Mouse (Mus musculus) hindbrain, embryonic 14.5 days (tissue): ENCODE measurements at regions not wholly inside any gene's neighbourhood (a gene's known extent, or its start where the extent isn't known, plus 50 kb on each side); places are given as distances from the start of the nearest gene placed in this dataset.

Source experiments
- ATAC-seq: fragments of 200-750 bp; cut with Nextera tagmentation; 2 replicates; pipeline ENCODE4 v1.8.0; 2017; ENCODE audit warnings: moderate number of reproducible peaks, mild to moderate bottlenecking, moderate TSS enrichment, moderate library complexity; ENCODE audit not compliant: low FRiP score
- DNase-seq: peaks from one replicate; pipeline ENCODE4 v3.0.0-alpha.2; 2015; ENCODE audit warnings: low spot score
- H3K27ac ChIP-seq: fragments of 300-500 bp; sonication (generic); 2 replicates; pipeline ENCODE4 v1.5.1; 2014; ENCODE audit warnings: mild to moderate bottlenecking, moderate library complexity
- H3K27me3 ChIP-seq: fragments of 300-500 bp; sonication (generic); 2 replicates; pipeline ENCODE4 v1.6.1; 2014; ENCODE audit warnings: mild to moderate bottlenecking, low read length, mixed read lengths; ENCODE audit not compliant: control insufficient read depth, insufficient read depth
- H3K36me3 ChIP-seq: fragments of 300-500 bp; sonication (generic); replicated peaks from 2 replicates; pipeline ENCODE4 v1.6.1; 2014; ENCODE audit not compliant: control insufficient read depth, insufficient read depth
- H3K4me1 ChIP-seq: fragments of 300-500 bp; sonication (generic); replicated peaks from 2 replicates; pipeline ENCODE4 v1.6.1; 2014; ENCODE audit warnings: antibody characterized with exemption, low read length, mixed read lengths; ENCODE audit not compliant: control insufficient read depth, insufficient read depth
- H3K4me2 ChIP-seq: fragments of 300-500 bp; sonication (generic); replicated peaks from 2 replicates; pipeline ENCODE4 v1.6.1; 2014; ENCODE audit warnings: mild to moderate bottlenecking, moderate library complexity
- H3K4me3 ChIP-seq: fragments of 300-500 bp; sonication (generic); replicated peaks from 2 replicates; pipeline ENCODE4 v1.5.1; 2014; ENCODE audit warnings: mild to moderate bottlenecking, low read length
- H3K9ac ChIP-seq: fragments of 300-500 bp; sonication (generic); 2 replicates; pipeline ENCODE4 v1.6.1; 2014
- H3K9me3 ChIP-seq: fragments of 300-500 bp; sonication (generic); 2 replicates; pipeline ENCODE4 v1.6.1; 2016; ENCODE audit warnings: low read length; ENCODE audit not compliant: control insufficient read depth
- WGBS: fragments of 180-500 bp; shearing (Covaris S2); extraction: QIAGEN DNeasy Blood & Tissue Kit; methylation state at CpG from one replicate; pipeline ENCODE4 v1.1.7; 2014; 5-methylcytosine and 5-hydroxymethylcytosine counted together

DNA sequence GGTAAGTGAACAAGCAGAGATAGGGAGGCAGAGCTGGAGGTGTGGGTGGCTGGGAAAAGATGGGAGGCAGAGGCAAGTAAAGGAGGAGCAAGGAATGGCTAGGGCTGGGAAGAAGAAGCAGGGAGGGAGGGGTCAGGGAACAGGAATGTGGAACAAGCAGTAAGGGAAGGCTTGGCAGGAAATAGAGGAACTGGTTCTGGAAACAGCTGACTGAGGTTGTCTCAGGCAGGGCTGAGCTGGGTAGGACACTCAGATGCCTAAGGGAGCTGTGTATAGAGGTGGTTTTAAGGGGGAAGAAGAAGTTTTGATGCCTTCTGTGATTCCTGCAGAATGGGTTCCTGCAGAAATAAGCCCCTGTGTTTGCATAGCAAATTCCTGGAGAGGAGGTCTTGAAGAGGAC is 92.7 kb downstream of the Nucb2 start:
- no peak overlapping the region for H3K4me2 ChIP-seq
- H3K4me1 ChIP-seq, result no peaks in the 10 kb centered on the region
- H3K4me3 ChIP-seq, result no peak overlapping the region
- H3K9ac ChIP-seq, result no peak overlapping the region
- ATAC-seq, result no peak
- DNase-seq, result no peak
- no peak overlapping the region for H3K27ac ChIP-seq
- H3K36me3 ChIP-seq, result no peaks in the 10 kb centered on the region
- no peaks in the 10 kb centered on the region for H3K27me3 ChIP-seq
- H3K9me3 ChIP-seq, result peaks cover 13% of the 10 kb centered on the region

DNA sequence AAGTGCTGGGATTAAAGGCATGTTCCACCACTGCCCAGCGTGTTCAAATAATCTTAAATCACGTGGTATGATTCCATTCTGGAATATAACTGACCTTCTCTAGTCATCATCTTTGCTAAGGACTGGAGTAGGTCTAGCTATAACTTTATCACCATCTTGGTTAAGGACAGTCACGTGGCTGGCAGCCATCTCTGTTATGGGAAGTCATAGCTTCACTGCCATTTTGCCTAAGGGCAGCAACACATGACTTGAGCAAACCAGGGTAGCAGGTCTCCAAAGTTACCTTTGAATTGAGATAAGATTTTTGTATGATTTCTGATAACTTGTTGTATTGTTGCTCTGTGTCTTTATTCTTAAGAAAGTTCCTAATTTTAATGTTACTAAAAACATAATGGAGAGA is 96.2 kb downstream of the Nucb2 start:
- Histone ChIP-seq H3K4me1 (no peaks in the 10 kb centered on the region), H3K27me3 (no peaks in the 10 kb centered on the region), H3K9ac (no peak overlapping the region), H3K9me3 (peaks cover 13% of the 10 kb centered on the region), H3K4me2 (no peak overlapping the region), H3K36me3 (no peaks in the 10 kb centered on the region), H3K4me3 (no peak overlapping the region), H3K27ac (no peak overlapping the region)
- no peak for DNase-seq
- whole genome bisulfite sequencing, result 86% methylated on average over 3 of the region's 3 CpGs
- ATAC-seq, result no peak

DNA sequence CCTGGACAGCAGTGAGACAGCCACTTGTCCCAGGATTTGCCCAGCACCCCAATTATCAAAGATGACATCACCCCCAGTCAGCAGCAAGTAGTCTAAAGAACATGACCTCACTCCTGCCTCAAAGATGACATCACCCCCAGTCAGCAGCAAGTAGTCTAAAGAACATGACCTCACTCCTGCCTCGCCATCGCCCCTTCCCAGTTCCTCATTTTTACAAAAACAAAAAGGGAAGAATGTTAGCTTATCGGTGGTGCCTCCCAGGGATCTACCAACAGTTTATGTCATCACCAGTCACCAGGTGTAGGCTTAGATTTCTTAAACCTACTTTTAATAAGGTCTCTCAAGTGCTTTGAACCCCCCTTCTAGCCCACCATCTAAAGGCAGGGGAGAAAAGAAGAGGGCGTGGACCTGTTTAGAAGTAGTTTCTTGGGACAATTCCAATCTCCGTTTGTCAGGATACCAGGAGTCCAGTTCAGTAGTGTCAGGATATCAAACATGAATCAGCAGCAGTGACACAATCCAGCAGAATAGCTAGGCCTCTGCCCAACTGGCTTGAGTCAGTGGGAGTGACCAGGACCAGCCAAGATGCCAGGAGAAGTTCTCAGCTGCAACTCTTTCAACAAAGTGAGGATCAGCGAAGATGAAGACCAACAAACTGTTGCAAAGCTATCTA is 99.1 kb downstream of the Nucb2 start:
- no peak overlapping the region for H3K9ac ChIP-seq
- no peaks in the 10 kb centered on the region for H3K4me1 ChIP-seq
- H3K9me3 ChIP-seq, result peaks cover 13% of the 10 kb centered on the region
- H3K4me3 ChIP-seq, result no peak overlapping the region
- ATAC-seq (no peak), DNase-seq (no peak)
- 87% methylated on average over 6 of the region's 6 CpGs for WGBS
- no peak overlapping the region for H3K4me2 ChIP-seq
- no peaks in the 10 kb centered on the region for H3K27me3 ChIP-seq
- H3K36me3 ChIP-seq, result no peaks in the 10 kb centered on the region
- H3K27ac ChIP-seq, result no peak overlapping the region

DNA sequence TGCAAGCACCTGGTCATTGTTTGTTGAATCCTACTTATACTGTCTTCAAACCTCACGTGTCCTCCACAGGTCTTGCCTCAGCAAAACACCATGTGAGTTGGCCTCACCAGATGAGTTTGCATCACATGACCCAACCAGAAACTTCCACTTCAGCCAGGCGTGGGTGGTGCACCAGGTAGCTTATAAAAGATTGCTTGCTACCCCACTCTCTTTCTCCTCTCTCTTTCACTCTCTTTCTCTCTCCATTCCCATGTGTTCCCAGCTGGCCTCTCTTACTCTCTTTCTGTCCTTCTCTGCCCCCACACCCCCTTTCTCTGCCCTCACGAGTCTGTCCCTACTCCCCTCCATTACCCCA is 99.6 kb downstream of the Nucb2 start:
- no peak overlapping the region for H3K4me2 ChIP-seq
- no peak overlapping the region for H3K27ac ChIP-seq
- no peak overlapping the region for H3K4me3 ChIP-seq
- WGBS, result 82% methylated on average over 3 of the region's 3 CpGs
- no peaks in the 10 kb centered on the region for H3K36me3 ChIP-seq
- no peak overlapping the region for H3K9ac ChIP-seq
- no peak for ATAC-seq
- H3K4me1 ChIP-seq, result no peaks in the 10 kb centered on the region
- H3K27me3 ChIP-seq, result no peaks in the 10 kb centered on the region
- peaks cover 13% of the 10 kb centered on the region for H3K9me3 ChIP-seq
- no peak for DNase-seq

DNA sequence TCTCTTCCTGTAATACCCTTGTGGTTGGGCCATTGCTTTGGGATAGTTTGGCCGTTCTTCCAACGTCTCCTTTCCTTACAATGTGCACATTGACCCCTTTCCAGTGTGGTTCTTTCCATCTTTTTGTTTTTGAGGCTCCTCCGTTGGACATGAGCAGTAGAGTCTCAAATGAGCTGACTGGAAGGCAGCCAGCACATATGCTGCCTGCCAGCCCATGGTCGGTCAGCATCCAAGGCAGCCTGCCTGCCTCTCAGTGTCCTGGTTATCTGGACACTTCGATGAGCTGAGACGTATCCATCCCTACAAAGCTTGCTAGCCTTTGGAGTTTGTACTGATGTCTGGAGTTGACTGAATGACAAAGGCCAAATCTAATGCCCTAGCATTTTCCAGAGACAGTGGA is 102.1 kb downstream of the Nucb2 start:
- Histone ChIP-seq H3K27ac (no peak overlapping the region), H3K4me1 (no peaks in the 10 kb centered on the region), H3K4me3 (no peak overlapping the region), H3K9me3 (0 out of 2 replicates have a peak, but pooled peaks cover 5% of the 10 kb centered on the region), H3K36me3 (no peaks in the 10 kb centered on the region), H3K9ac (no peak overlapping the region), H3K27me3 (no peaks in the 10 kb centered on the region), H3K4me2 (no peak overlapping the region)
- DNase-seq, result no peak
- ATAC-seq, result no peak
- 69% methylated on average over 6 of the region's 6 CpGs for WGBS

DNA sequence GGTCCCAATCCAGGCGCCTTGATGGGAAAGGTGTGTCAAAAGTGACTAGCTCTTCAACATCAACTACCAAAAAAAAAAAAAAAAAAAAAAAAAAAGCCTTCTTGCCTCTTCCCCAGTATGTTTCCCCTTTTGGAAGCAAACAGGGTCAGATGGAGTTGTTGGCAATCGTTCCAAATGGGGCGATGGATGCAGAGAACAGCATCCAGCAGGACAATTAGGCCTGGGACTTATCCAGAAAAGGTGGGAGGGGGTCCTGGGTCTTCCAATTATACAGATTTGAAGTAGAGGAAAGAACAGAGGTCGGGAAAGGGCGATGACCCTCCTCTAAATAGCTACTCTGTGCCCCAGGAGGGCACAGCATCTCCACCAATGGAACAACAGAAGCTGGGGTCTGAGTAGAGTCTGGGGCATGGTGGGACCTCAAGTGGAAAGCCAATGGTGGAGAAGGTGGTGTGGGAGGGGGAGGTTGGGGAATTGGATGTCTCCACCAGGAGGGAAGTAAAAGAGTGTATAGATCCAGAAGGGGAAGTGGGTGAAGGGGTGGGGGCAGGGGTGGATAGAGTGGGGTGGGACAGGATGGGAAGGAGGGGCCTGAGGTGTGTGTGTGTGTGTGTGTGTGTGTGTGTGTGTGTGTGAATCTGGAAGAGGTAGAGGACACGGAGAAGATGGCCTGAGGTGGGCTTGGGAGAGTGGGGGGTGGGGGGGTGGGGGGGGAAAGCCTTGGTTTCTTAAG is 102.7 kb downstream of the Nucb2 start:
- H3K4me1 ChIP-seq, result no peaks in the 10 kb centered on the region
- H3K4me2 ChIP-seq, result no peak overlapping the region
- no peaks in the 10 kb centered on the region for H3K36me3 ChIP-seq
- WGBS, result 73% methylated on average over 6 of the region's 6 CpGs
- no peak overlapping the region for H3K27ac ChIP-seq
- no peak overlapping the region for H3K4me3 ChIP-seq
- DNase-seq (no peak), ATAC-seq (no peak)
- H3K9ac ChIP-seq, result no peak overlapping the region
- H3K9me3 ChIP-seq, result no peaks in the 10 kb centered on the region
- H3K27me3 ChIP-seq, result no peaks in the 10 kb centered on the region

DNA sequence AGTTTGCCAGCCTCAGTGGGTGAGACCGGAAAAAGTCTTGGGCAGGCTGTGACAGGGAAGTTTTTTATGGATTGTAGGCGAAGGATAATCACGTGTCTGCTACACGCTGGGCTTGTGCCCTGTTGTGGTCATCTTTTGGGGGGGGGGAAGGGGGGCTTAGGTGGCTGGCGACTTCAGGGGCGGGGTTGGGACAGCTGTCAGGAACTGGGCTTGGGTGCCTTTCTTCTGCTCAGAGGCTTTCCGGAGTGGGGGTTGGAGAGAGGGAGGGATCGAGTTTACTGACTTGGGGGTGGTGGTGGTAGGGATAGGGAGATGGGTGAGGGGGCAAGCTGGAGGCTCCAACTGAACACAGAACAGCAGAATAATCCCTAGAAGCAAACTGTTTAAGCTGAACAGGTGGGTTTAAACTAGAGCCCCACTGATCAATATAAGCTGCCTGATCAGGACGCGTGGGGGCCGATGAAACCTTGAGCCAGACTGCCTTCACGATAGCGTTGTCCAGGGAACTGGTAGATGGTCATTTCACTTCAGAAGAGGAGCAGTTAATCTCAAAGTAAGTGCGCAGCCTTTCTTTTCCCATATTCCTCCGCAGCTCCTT is 103.6 kb downstream of the Nucb2 start:
- Histone ChIP-seq H3K4me2 (peak overlapping the region; percentile 54), H3K4me3 (peak overlapping the region; percentile 26), H3K4me1 (no peaks in the 10 kb centered on the region), H3K9ac (peak overlapping the region; percentile 42; the same call in 1 of the 2 replicates), H3K27me3 (no peaks in the 10 kb centered on the region), H3K27ac (no peak overlapping the region), H3K9me3 (no peaks in the 10 kb centered on the region), H3K36me3 (no peaks in the 10 kb centered on the region)
- WGBS, result 8% methylated on average over 15 of the region's 15 CpGs
- DNase-seq (no peak), ATAC-seq (no peak)

DNA sequence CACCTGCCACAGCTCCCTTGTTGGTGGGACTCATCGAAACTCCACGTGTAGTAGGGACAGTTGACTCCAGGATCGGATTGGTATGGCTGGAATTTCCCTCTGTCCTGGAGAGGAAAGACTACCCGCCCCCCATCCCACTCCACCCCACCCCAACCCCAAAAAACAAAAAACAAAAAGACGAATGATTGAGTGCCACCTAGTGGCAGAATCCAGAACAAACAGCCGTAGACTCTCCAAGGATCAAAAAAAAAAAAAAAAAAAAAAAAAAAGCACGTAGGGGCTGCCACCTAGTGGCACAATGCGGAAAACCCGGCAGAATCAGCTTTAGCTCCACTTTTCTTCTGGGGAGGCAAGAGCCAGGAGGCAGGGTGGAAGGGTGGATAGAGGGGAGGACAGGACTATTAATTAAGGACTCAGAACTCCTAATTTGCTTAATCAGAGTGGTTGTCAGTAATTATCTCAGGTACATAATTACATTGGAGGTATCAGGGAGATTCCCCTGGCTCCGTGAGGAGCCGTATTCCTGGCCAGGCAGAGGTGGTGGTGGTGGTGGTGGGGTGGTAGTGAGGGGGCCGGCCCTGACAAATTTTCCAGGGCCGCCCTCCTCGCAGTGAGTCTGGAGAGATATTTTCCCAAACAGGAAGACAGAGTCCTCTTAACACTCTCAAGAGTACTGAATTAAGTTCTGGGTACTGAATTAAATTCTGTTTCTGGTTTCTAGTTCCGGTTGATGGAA is 104.3 kb downstream of the Nucb2 start:
- H3K9ac ChIP-seq, result peak overlapping the region; percentile 42; the same call in 1 of the 2 replicates
- 27% methylated on average over 15 of the region's 15 CpGs for WGBS
- no peaks in the 10 kb centered on the region for H3K27me3 ChIP-seq

DNA sequence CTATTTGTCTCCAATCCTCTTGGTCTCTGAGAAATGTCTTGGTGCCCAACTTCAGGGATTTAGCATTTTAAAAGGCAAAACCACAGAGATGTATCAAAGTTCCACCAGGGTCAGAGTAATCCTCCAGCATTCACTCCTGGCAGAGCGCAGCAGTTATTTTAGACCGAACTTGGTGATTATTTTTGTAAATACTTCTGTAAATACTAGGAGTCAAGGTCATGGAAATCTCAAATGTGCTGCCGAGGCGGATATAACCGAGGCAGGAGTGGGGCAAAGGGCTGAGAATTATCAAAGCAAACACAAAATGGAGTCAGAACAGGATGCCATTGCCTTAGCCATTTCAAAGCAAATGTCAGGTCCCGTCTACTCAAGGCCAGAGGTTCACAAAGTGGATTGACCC is 105.2 kb downstream of the Nucb2 start:
- Histone ChIP-seq H3K27me3 (no peaks in the 10 kb centered on the region), H3K4me1 (no peaks in the 10 kb centered on the region), H3K4me3 (no peak overlapping the region), H3K4me2 (no peak overlapping the region), H3K27ac (no peak overlapping the region), H3K36me3 (no peaks in the 10 kb centered on the region), H3K9me3 (no peaks in the 10 kb centered on the region), H3K9ac (no peak overlapping the region)
- DNase-seq (no peak), ATAC-seq (no peak)
- 83% methylated on average over 6 of the region's 6 CpGs for WGBS

More for the DNA sequence above, 104.3 kb downstream of the Nucb2 start:
- ATAC-seq (peak; percentile 52; the same call in 1 of the 2 replicates), DNase-seq (peak; percentile 88)
- Histone ChIP-seq H3K4me2 (peak overlapping the region; percentile 54), H3K36me3 (no peaks in the 10 kb centered on the region), H3K4me3 (peak overlapping the region; percentile 26), H3K4me1 (no peaks in the 10 kb centered on the region), H3K27ac (no peak overlapping the region), H3K9me3 (no peaks in the 10 kb centered on the region)
